Mouse (Mus musculus): ENCODE results near the gene N4bp3.

DNA sequence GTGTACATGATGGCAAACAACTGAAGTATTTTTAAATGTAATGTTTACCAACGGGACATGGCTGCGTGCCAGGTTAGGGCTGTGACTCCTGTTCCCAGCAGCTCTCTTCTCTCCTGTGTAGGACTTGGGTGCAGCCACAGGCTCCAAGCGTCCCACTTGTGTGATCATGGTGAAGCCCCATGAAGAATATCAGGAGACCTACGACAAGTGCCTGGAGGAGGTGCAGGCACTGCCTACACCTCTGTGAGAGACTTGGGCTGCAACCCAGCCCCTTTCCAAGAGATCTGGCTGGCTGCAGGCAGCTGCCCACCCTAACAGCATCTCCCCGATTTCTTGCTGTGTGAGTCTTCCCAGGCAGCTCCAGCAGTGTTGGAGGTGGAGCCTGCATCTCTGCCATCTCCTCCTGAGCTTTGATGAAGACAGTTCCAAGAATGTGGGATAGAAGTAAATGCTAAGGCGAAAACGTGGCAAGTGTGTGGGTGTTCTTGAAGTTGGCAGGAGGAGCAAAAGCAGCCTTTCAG, 27.6 kb downstream of the N4bp3 start:
- TF ChIP-seq NELFE (IDR thresholded peaks at IDR 0.05; ENCODE audit: low read depth, low read length), result no peak
- no peak for TF ChIP-seq POLR2AphosphoS2 (IDR thresholded peaks at IDR 0.05; ENCODE audit: low read depth, low read length)
- no peak for TF ChIP-seq USF1 (IDR thresholded peaks at IDR 0.05; ENCODE audit: low read depth, low read length)
- TF ChIP-seq TBP (conservative IDR thresholded peaks at IDR 0.05; ENCODE audit: low read depth, low read length), result no peak
- TF ChIP-seq POLR2A (IDR thresholded peaks at IDR 0.05; ENCODE audit: low read depth, low read length), result no peak
- no peak for TF ChIP-seq NRF1 (IDR thresholded peaks at IDR 0.05; ENCODE audit: low read depth, low read length)
- no peak for TF ChIP-seq CHD2 (IDR thresholded peaks at IDR 0.05; ENCODE audit: low read length)
